Mouse (Mus musculus): ENCODE measurements around the gene Itga10.
"Not testable (repeated sequence)": the region's sequence is repeated elsewhere in the genome, so short reads cannot be mapped to it uniquely, and the experiment has no call there.

The Itga10 gene

DNA sequence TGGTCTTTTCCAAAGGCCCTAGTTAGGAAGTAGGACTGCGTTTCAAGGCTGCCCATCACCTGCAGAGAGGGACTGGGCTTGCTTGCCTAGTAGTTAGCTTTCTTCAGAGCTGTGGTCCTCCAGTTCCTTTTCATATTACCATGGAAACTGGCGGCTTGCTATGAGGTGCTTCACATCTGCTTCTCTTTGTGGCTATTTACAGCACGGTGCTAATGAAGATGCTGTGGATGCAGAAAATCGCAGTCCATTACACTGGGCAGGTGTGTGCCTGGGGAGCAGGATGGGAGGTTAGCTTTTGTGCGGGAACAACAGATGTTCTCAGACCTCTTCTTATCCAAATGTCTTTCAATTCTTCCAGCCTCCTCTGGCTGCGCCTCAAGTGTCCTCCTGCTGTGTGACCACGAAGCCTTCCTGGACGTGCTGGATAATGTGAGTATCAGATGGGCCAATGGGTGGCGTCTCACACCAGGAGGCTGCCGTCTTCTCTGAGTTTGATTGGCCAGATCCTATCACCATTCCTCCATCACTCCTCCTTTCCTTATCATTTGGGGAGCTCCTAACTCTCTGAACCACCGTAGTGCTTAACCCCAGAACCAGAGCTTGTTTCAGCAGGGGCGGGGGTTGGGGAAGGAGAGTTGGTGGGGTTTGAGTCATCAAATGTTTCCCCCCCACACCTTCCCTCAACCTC lies 35.0 kb downstream of the Itga10 start:
- DNase-seq (ENCODE audit: low read depth, low spot score) = no peak

DNA sequence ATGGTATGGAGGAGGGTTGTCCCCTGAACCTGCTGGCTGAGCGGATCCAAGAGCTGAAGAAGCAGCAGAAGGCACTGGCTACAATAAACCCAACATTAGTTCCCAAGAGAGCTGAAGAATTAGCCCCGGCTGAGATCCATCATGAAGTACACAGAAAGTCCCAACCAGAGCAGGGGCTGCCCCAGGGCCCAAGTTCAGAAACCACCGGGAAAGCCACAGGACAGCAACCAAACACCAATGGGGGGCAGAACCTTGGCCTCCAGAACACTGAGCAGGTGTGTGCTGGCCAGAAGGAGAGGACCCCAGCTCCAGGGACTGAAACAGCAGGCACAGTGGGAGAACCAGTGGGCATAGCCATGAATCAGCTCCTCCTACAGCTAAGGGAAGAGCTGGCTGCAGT lies 38.1 kb downstream of the Itga10 start:
- no peak for DNase-seq (ENCODE audit: low read depth, low spot score)

DNA sequence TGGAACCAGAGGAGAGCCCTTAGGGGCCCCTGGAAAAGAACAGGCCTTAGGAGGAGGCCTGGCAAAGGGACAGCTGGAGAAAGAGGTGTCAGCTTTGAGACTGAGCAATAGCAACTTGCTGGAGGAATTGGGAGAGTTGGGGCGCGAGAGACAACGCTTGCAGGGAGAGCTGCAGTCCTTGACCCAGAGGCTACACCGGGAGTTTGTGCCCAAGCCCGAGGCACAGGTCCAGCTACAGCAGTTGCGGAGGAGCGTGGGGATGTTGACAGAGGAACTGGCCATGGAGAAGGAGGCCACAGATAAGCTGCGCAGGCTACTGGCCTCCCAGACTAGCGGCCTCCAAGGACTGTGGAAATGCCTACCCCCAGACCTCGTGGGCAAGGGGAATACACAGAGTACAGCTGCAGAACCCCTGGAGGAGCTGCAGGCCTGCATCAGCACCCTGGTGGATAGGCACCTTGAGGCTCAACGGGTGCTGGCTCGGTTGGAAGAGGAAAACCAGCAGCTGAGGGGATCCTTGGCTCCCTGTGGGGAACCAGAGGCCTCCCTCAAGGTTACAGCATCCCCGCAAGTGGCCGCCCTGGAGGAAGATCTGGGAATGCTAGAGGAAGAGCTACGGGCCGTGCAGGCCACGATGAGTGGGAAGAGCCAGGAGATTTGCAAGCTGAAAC lies 38.9 kb downstream of the Itga10 start:
- DNase-seq (ENCODE audit: low read depth, low spot score) = no peak

DNA sequence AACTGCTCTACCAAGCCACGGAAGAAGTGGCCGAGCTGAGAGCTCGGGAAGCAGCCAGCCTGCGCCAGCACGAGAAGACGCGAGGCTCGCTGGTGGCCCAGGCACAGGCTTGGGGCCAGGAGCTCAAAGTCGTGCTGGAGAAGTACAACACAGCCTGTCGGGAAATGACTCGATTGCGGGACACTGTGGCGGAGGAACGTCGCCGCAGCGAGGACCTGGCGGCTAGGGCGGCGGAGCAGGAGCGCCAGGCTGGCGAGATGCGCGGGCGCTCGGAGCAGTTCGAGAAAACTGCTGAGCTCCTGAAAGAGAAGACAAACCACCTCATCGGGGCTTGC lies 39.4 kb downstream of the Itga10 start:
- no peak for DNase-seq (ENCODE audit: low read depth, low spot score)

DNA sequence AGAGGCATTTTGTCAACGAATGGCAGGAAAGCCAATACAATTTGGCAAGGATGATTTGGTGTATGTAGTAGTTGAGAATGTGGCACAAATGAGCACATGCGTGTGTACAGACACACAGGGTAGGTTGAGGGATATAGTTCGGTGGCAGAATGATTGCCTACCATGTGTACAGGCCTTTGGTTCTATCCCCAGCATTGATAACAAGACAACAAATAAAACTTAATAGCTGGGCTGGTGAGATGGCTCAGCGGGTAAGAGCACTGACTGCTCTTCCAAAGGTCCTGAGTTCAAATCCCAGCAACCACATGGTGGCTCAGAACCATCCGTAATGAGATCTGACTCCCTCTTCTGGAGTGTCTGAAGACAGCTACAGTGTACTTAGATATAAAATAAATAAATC lies 40.7 kb downstream of the Itga10 start:
- not testable (repeated sequence) for DNase-seq (ENCODE audit: low read depth, low spot score)

DNA sequence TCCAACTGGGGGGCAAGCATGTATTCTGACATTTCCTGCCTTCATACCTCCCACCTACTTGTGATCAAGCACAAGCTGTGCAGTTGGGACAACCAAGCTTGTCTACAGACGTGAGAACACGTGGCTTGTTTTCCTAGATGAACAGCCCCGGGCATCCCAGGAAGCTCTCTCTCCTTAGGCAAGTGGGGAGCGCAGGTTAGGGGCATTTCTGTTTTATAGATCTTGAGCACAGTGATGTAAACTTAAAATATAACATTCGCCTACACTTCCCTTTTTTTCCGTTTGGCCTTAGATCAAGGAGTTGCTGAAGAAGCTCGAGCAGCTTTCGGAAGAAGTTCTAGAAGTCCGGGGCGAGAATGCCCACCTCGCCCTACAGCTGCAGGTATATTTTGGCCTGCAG lies 43.5 kb downstream of the Itga10 start:
- DNase-seq (ENCODE audit: low read depth, low spot score) = no peak

DNA sequence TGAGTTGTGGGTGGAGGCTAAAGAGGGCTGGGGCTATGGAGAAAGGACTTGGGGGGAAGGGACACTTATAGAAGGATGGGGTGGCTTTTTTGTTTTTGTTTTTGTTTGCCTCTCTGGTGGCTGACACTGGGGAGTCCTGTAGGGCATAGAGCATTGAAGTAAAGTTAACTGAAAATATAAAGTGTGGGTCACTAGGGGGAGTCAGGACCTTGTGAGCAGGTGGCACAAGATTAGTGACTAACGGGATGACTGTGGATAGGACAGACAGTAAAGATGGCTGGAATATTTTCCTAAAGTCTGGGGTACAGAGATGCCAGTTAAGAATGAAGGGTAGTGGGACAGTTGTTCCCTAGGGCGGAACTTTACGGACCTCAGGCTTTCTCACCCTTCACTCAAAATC lies 44.9 kb downstream of the Itga10 start:
- no peak for DNase-seq (ENCODE audit: low read depth, low spot score)

DNA sequence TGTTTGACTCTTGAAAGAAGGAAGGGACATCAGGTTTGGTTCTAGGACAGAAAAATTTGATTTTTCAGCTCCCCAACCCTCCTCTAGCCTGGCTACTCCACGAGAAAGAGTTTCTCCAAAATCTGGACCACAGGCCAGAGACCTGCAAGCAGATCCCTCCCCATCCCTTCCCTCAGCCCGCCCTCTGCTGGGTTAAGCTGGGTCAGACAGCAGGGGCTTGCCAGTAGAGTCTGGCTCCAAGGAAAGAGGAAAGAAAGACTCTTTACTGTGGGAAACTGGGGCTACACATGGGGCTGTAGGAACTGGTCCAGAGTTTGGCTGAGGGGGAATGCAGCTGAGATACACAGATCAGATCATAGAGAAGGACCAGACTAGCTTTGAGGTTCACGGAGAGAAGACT lies 47.1 kb downstream of the Itga10 start:
- DNase-seq (ENCODE audit: low read depth, low spot score) = peak; percentile 43

GRCm38 (mm10) chr3:96693579-96693978 lies 48.2 kb downstream of the Itga10 start:
- DNase-seq (ENCODE audit: low read depth, low spot score) = no peak

GRCm38 (mm10) chr3:96696198-96696765 lies 50.9 kb downstream of the Itga10 start, which contains the start of gene Pias3:
Pias3 (plus strand) TSS chr3:96696384.
- peak; percentile 72 for DNase-seq (ENCODE audit: low read depth, low spot score)

- DNase-seq (ENCODE audit: low read depth, low spot score) = peak; percentile 79
Observed at GRCm38 (mm10) chr3:96696766-96697732, 51.7 kb downstream of the Itga10 start.

DNA sequence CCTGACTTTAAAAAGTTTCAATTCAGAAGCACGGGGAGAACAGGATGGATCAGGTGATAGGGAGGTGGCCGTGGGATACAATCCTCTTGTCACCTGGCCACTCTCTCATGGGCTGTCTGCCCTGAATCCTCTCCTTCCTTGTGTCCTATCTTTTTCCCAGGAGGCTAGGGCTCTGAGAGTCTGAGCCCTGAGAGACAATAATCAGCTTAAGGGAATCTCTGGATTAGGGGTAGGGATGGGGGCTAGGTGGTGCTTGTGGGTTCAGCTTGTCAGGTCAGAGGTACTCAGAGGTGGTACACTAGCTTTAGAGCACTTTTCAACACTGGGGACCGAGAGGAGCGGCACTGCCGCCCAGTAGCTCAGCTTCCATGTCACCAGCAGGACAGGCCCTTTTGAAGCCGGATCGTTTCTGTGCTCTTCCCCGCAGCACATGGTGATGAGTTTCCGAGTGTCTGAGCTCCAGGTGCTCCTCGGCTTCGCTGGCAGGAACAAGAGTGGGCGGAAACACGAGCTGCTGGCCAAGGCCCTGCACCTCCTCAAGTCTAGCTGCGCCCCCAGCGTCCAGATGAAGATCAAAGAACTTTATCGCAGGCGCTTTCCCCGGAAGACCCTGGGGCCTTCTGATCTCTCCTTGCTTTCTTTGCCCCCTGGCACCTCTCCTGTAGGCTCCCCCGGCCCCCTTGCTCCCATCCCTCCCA lies 53.8 kb downstream of the Itga10 start:
- no peak for DNase-seq (ENCODE audit: low read depth, low spot score)

- DNase-seq (ENCODE audit: low read depth, low spot score) = no peak
Observed at GRCm38 (mm10) chr3:96700376-96700775, 55.0 kb downstream of the Itga10 start.

DNA sequence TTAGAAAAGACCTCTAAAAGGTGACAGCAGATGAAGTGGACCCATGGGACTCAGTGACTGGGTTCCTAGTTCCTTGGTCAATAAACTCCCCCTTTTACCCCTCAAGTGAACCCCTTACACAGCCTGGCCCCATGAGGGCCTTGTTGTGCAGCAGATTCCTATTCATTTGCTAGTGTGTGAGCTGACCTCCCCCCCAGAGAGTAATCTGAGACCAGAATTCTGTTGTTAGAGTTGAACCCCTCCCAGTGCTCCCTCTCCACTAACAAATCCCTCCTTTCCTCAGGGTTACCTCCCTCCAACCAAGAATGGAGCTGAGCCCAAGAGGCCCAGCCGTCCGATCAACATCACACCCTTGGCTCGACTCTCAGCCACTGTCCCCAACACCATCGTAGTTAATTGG lies 55.6 kb downstream of the Itga10 start:
- no peak for DNase-seq (ENCODE audit: low read depth, low spot score)

GRCm38 (mm10) chr3:96704778-96705177 lies 59.4 kb downstream of the Itga10 start:
- no peak for DNase-seq (ENCODE audit: low read depth, low spot score)

DNA sequence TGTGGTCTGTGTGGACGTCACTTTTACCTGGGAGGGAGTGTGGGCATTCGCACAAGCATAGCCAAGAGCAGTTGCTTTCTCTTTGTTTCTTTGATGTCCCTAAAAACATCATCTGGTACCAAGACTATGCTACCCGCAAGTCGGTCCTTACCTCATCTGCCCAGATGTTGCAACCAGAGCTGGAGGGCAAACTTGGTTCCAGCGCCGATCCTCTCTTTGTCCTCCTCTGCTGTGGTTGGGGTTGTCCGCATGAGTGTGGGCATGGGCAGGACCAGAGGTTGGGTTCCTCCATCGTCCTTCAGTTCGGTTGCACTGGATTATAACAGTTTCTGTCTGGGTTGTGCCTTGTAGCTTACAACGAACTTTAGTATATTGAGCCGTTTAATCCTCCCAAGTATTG lies 60.8 kb downstream of the Itga10 start:
- DNase-seq (ENCODE audit: low read depth, low spot score) = no peak

- no peak for DNase-seq (ENCODE audit: low read depth, low spot score)
Observed at GRCm38 (mm10) chr3:96706984-96707383, 61.6 kb downstream of the Itga10 start.

GRCm38 (mm10) chr3:96707903-96708683 lies 62.7 kb downstream of the Itga10 start, which contains the start of gene Nudt17:
Nudt17 (minus strand) TSS chr3:96708562.
- peak; percentile 46 for DNase-seq (ENCODE audit: low read depth, low spot score)

DNA sequence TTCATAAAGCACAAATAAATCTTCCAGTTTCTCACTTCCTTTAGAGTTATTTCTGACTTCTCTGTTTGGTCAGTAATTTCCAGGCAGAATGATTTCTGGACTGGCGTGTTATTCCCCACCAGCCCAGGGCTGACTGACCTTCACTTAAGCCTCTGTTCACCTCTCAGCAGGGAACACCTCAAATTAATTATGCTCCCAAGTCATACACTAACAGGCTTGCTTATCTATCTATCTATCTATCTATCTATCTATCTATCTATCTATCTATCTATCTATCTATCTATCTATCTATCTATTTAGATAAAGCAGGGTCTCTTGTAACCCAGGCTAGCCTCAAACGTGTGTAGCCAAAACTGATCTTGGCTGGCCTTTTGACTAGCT lies 63.3 kb downstream of the Itga10 start:
- DNase-seq (ENCODE audit: low read depth, low spot score) = no peak

Data from skeletal muscle tissue, adult 2 months (tissue).